Mouse (Mus musculus) gastrocnemius, adult 2 months (tissue): Measurements from ENCODE around the gene Greb1. TPM values are rescaled to one million over a fixed set of nuclear protein-coding genes. Genes with fewer than 3 reads are reported as not detected.

Experiments
- DNase-seq: peaks from one replicate; pipeline ENCODE4 v3.0.0; 2022
- H3K27ac ChIP-seq: fragments of 200-600 bp; 2 replicates; pipeline ENCODE4 v1.8.1; 2022; ENCODE audit warnings: mild to moderate bottlenecking
- H3K4me3 ChIP-seq: fragments of 200-600 bp; 2 replicates; pipeline ENCODE4 v1.8.1; 2022; ENCODE audit warnings: mild to moderate bottlenecking, moderate library complexity
- CTCF ChIP-seq: fragments of 200-600 bp; IDR thresholded peaks from 2 replicates; pipeline ENCODE4 v1.8.1; 2022; ENCODE audit warnings: antibody characterized with exemption, mild to moderate bottlenecking, moderate library complexity
- intact Hi-C: fragments of 180-260 bp; cut with DNase I; formaldehyde crosslinking; loops from one replicate; pipeline ENCODE4 v1.15.1; 2025
- total RNA-seq, 2 experiments: library from RNA; stranded (reverse); gene quantifications; 2 replicates each; pipeline ENCODE4 v1.2.3; 2021

Gene Greb1
- total RNA-seq, 2 experiments from 2014 or later: 0.38 to 2.3 TPM

- Histone ChIP-seq H3K27ac (no peak overlapping the region), H3K4me3 (peak overlapping the region; percentile 69)
- no peak for TF ChIP-seq CTCF
- no peak for DNase-seq
- intact Hi-C loops: loop anchor here (5.0 kb wide), 1 partner anchor 44 kb away; no protein-coding TSS in a partner anchor
These were observed 251 bp upstream of the Greb1 start for GRCm38 (mm10) chr12:16800959-16801315.

DNA sequence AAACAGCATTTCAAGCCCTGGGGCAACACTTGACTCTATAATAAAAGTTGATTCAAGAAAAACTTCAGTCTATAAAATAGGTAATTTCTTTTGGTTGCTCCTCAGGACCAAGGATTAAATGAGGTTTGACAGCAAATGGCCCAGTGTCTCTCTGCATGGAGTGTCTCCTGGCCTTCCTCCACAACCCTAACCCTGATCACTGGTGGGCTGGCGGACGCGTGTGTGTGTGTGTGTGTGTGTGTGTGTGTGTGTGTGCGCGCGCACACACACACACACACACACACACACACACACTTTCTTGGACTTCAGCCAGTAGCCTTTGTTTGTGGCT lies 793 bp downstream of the Greb1 start:
- intact Hi-C loops: loop anchor here (5.0 kb wide), 1 partner anchor 43 kb away; no protein-coding TSS in a partner anchor
- H3K27ac ChIP-seq: no peak overlapping the region
- peak overlapping the region; percentile 69 for H3K4me3 ChIP-seq
- no peak for TF ChIP-seq CTCF
- no peak for DNase-seq

GRCm38 (mm10) chr12:16798894-16799293 lies 1.8 kb downstream of the Greb1 start:
- no peak for TF ChIP-seq CTCF
- intact Hi-C loops: no loop called here

GRCm38 (mm10) chr12:16795781-16796180 lies 4.9 kb downstream of the Greb1 start:
- no peak for TF ChIP-seq CTCF
- intact Hi-C loops: no loop called here
- H3K4me3 ChIP-seq: no peak overlapping the region
- no peak overlapping the region for H3K27ac ChIP-seq
- DNase-seq: no peak

More at GRCm38 (mm10) chr12:16798894-16799293, 1.8 kb downstream of the Greb1 start:
- Histone ChIP-seq H3K4me3 (no peak overlapping the region), H3K27ac (no peak overlapping the region)
- DNase-seq: no peak

DNA sequence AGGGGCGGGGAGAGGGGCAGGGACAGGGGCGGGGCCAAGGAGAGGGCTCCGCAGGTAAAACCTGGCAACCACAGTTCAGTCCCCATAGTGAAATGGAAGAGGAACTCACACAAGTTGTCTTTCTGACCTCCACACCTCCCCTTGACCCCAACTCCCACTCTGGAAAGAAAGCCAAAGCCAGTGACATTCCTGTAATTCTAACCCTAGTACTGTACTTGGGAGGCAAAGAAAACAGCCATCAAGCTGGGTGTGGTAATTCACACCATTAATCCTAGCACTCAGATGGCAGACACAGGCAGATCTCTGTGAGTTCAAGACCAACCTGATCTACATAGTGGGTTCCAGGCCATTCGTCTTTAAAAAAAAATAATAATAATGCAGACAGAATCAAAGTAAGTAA lies 7.3 kb downstream of the Greb1 start:
- Histone ChIP-seq H3K27ac (no peak overlapping the region), H3K4me3 (no peak overlapping the region)
- no peak for TF ChIP-seq CTCF
- no peak for DNase-seq
- intact Hi-C loops: no loop called here

DNA sequence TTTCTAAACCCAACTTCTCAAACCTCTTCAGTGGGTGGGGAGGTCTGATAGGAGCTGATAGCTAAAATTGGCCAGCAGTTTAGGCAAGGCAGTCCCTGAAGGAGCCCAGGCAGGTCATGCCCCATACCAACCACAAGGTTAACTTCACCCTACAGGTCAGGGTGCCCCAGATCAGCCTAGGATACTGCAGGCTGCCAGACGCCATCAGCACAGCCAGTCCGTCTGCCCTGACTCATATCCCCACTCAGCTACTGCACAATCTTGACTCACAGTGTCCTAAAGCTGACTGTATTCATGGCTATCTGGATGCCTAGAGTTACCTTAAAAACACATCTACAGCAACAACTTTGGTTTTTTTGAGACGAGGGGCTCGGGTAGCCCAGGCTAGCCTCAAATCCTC lies 10.2 kb downstream of the Greb1 start:
- no peak for TF ChIP-seq CTCF
- Histone ChIP-seq H3K27ac (no peak overlapping the region), H3K4me3 (no peak overlapping the region)
- no peak for DNase-seq
- intact Hi-C loops: no loop called here

GRCm38 (mm10) chr12:16789756-16790155 lies 10.9 kb downstream of the Greb1 start:
- TF ChIP-seq CTCF: no peak
- Histone ChIP-seq H3K27ac (no peak overlapping the region), H3K4me3 (no peak overlapping the region)
- no peak for DNase-seq
- intact Hi-C loops: no loop called here

GRCm38 (mm10) chr12:16789199-16789598 lies 11.5 kb downstream of the Greb1 start:
- intact Hi-C loops: no loop called here
- TF ChIP-seq CTCF: no peak
- Histone ChIP-seq H3K4me3 (no peak overlapping the region), H3K27ac (no peak overlapping the region)
- no peak for DNase-seq

GRCm38 (mm10) chr12:16788600-16788999 lies 12.1 kb downstream of the Greb1 start:
- no peak for DNase-seq
- Histone ChIP-seq H3K27ac (no peak overlapping the region), H3K4me3 (no peak overlapping the region)
- intact Hi-C loops: no loop called here
- TF ChIP-seq CTCF: no peak

- TF ChIP-seq CTCF: no peak
- intact Hi-C loops: no loop called here
- DNase-seq: no peak
- H3K27ac ChIP-seq: no peak overlapping the region
- H3K4me3 ChIP-seq: no peak overlapping the region
These were observed 19.5 kb downstream of the Greb1 start for GRCm38 (mm10) chr12:16781034-16781746.

GRCm38 (mm10) chr12:16780320-16780719 lies 20.4 kb downstream of the Greb1 start:
- intact Hi-C loops: no loop called here
- Histone ChIP-seq H3K27ac (no peak overlapping the region), H3K4me3 (no peak overlapping the region)
- no peak for TF ChIP-seq CTCF
- no peak for DNase-seq

DNA sequence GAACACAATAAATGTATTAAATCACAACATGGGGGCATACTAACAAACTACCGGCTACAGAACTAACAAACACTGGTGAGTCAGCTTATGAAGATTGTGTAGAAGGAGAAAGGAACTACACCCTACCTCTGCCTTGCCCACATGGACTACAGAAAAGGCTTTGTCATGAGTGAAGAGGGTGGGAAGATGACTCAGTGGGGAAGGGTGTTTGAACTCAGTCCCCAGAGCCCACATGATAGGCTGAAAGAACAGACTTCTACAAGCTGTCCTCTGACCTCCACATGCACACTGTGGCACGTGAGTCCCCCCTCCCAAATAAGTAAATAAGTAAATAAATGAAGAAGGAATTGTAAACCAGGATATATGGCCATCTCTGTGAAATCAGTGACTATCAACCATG lies 21.5 kb downstream of the Greb1 start:
- no peak for TF ChIP-seq CTCF
- no peak overlapping the region for H3K4me3 ChIP-seq
- no peak overlapping the region for H3K27ac ChIP-seq
- no peak for DNase-seq
- intact Hi-C loops: no loop called here

GRCm38 (mm10) chr12:16778523-16778922 lies 22.2 kb downstream of the Greb1 start:
- intact Hi-C loops: no loop called here
- TF ChIP-seq CTCF: no peak
- no peak overlapping the region for H3K27ac ChIP-seq
- no peak for DNase-seq
- H3K4me3 ChIP-seq: no peak overlapping the region

DNA sequence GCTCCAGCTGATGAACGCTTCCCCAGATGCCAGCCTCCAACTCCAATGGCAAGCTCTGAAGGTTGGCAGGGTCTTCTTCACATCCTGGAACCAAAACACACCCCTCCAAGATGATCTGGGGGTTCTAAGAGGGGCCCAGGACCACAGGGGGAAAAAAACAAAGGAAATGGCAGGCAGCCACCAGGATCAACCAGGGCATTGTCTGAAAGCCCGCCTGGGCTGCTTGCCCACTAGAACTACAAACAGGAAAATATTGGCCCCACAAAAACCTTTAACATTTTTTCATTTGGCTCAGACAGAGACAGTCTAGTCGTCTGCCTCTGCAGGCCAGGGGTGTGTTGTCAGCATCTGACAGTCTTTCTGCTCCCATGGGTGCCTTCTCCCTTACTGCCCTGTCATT lies 25.3 kb downstream of the Greb1 start:
- no peak overlapping the region for H3K4me3 ChIP-seq
- no peak for DNase-seq
- no peak for TF ChIP-seq CTCF
- intact Hi-C loops: no loop called here
- no peak overlapping the region for H3K27ac ChIP-seq
